Mouse (Mus musculus): ENCODE measurements around the gene Magi2. TPM values are rescaled to one million over a fixed set of nuclear protein-coding genes. Genes with fewer than 3 reads are reported as not detected.
A peak's percentile ranks its signal among the peaks of the same experiment; 100 is the strongest.

Gene Magi2
- polyA plus RNA-seq, 1 experiment from 2014 or later = 6.1 TPM

- H3K27ac ChIP-seq (ENCODE audit: low read depth, low read length) = no peak overlapping the region
Measured at GRCm38 (mm10) chr5:19906636-19907035, 679.8 kb downstream of the Magi2 start.

DNA sequence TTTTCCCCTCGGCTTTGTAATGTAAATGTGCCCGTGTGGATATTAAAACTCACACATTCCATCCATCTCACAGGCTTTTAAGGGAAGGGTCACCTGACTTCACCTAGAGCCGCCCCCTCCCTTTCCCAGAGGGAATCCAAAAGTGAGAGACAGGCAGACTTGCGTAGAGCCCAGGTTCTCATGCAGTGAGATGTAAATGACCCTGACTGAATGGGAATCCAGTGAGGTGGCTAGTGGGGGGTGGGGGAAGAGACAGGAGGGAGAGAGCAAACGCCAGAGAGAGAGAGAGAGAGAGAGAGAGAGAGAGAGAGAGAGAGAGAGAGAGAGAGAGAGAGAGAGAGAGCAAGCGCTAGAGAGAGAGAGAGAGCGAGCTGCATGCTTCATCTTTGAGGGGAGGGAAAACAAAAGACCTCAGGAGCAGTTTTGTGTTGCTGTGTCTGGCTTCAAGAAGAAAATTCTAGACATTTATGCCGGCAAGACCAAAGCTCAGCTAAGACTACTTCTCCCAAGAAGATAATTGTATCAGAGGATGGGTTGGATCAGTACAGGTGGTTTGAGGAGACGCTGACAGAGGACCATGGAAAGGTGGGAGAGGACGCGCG is 680.6 kb downstream of the Magi2 start:
- Histone ChIP-seq H3K9me3 (ENCODE audit: control insufficient read depth, low read length) (no peaks in the 10 kb centered on the region), H3K9ac (ENCODE audit: low read length) (peak overlapping the region; percentile 58), H3K4me1 (ENCODE audit: control insufficient read depth, insufficient read depth, low read length) (no peaks in the 10 kb centered on the region), H3K4me2 (ENCODE audit: low read depth) (peak overlapping the region; percentile 54), H3K4me3 (ENCODE audit: low read depth, low read length) (peak overlapping the region; percentile 44), H3K27ac (ENCODE audit: low read depth, low read length) (no peak overlapping the region), H3K27me3 (ENCODE audit: control insufficient read depth, insufficient read depth, low read length) (no peaks in the 10 kb centered on the region), H3K36me3 (ENCODE audit: control insufficient read depth, insufficient read depth, low read length) (no peaks in the 10 kb centered on the region)
- ATAC-seq (ENCODE audit: insufficient read depth, low FRiP score, low TSS enrichment) (peak; percentile 58), DNase-seq (ENCODE audit: low spot score) (peak; percentile 24)
- 3% methylated on average over 12 of the region's 12 CpGs for WGBS

More at GRCm38 (mm10) chr5:19906636-19907035, 679.8 kb downstream of the Magi2 start:
- no peaks in the 10 kb centered on the region for H3K27me3 ChIP-seq (ENCODE audit: control insufficient read depth, insufficient read depth, low read length)
- no peak overlapping the region for H3K4me2 ChIP-seq (ENCODE audit: low read depth)
- DNase-seq (ENCODE audit: low spot score) (no peak), ATAC-seq (ENCODE audit: insufficient read depth, low FRiP score, low TSS enrichment) (no peak)
- H3K4me1 ChIP-seq (ENCODE audit: control insufficient read depth, insufficient read depth, low read length) = no peaks in the 10 kb centered on the region
- H3K36me3 ChIP-seq (ENCODE audit: control insufficient read depth, insufficient read depth, low read length) = no peaks in the 10 kb centered on the region
- H3K4me3 ChIP-seq (ENCODE audit: low read depth, low read length) = no peak overlapping the region
- WGBS = 82% methylated on average over 4 of the region's 4 CpGs
- no peaks in the 10 kb centered on the region for H3K9me3 ChIP-seq (ENCODE audit: control insufficient read depth, low read length)
- H3K9ac ChIP-seq (ENCODE audit: low read length) = no peak overlapping the region

GRCm38 (mm10) chr5:19907983-19908705 is 681.3 kb downstream of the Magi2 start:
- H3K27ac ChIP-seq (ENCODE audit: low read depth, low read length) = no peak overlapping the region
- no peaks in the 10 kb centered on the region for H3K9me3 ChIP-seq (ENCODE audit: control insufficient read depth, low read length)
- H3K9ac ChIP-seq (ENCODE audit: low read length) = peak overlapping the region; percentile 58
- H3K4me1 ChIP-seq (ENCODE audit: control insufficient read depth, insufficient read depth, low read length) = no peaks in the 10 kb centered on the region
- no peaks in the 10 kb centered on the region for H3K36me3 ChIP-seq (ENCODE audit: control insufficient read depth, insufficient read depth, low read length)
- peak; percentile 51 for DNase-seq (ENCODE audit: low spot score)
- H3K4me2 ChIP-seq (ENCODE audit: low read depth) = peak overlapping the region; percentile 54
- WGBS = 6% methylated on average over 16 of the region's 16 CpGs
- peak overlapping the region; percentile 44 for H3K4me3 ChIP-seq (ENCODE audit: low read depth, low read length)
- no peaks in the 10 kb centered on the region for H3K27me3 ChIP-seq (ENCODE audit: control insufficient read depth, insufficient read depth, low read length)
- peak; percentile 51 for ATAC-seq (ENCODE audit: insufficient read depth, low FRiP score, low TSS enrichment)

DNA sequence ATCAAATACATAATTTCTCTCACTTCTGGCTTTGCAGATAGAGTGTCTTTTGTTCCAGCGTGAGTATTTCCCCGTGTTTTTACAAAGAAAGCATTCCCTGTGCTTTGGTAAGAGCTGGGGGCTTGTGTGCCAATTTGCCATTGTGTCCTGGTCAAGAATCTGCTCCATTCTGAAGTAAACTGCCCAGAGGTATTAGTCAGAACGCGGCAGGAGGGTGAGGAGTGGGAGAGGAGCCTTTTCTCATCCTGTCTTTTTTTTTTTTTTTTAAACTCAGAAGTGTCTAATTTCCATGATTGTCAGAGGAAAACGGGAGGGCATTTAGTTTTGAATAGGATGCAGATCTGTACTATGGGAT is 681.8 kb downstream of the Magi2 start:
- no peaks in the 10 kb centered on the region for H3K9me3 ChIP-seq (ENCODE audit: control insufficient read depth, low read length)
- under 1% methylated on average over 5 of the region's 5 CpGs for WGBS
- H3K9ac ChIP-seq (ENCODE audit: low read length) = peak overlapping the region; percentile 58
- no peaks in the 10 kb centered on the region for H3K27me3 ChIP-seq (ENCODE audit: control insufficient read depth, insufficient read depth, low read length)
- H3K4me3 ChIP-seq (ENCODE audit: low read depth, low read length) = peak overlapping the region; percentile 44
- no peak overlapping the region for H3K27ac ChIP-seq (ENCODE audit: low read depth, low read length)
- H3K4me2 ChIP-seq (ENCODE audit: low read depth) = peak overlapping the region; percentile 54
- no peaks in the 10 kb centered on the region for H3K36me3 ChIP-seq (ENCODE audit: control insufficient read depth, insufficient read depth, low read length)
- H3K4me1 ChIP-seq (ENCODE audit: control insufficient read depth, insufficient read depth, low read length) = no peaks in the 10 kb centered on the region
- DNase-seq (ENCODE audit: low spot score) (peak; percentile 12), ATAC-seq (ENCODE audit: insufficient read depth, low FRiP score, low TSS enrichment) (no peak)

GRCm38 (mm10) chr5:19909071-19909470 is 682.2 kb downstream of the Magi2 start:
- Histone ChIP-seq H3K27ac (ENCODE audit: low read depth, low read length) (no peak overlapping the region), H3K9me3 (ENCODE audit: control insufficient read depth, low read length) (no peaks in the 10 kb centered on the region), H3K4me3 (ENCODE audit: low read depth, low read length) (peak overlapping the region; percentile 44), H3K4me1 (ENCODE audit: control insufficient read depth, insufficient read depth, low read length) (no peaks in the 10 kb centered on the region), H3K36me3 (ENCODE audit: control insufficient read depth, insufficient read depth, low read length) (no peaks in the 10 kb centered on the region), H3K27me3 (ENCODE audit: control insufficient read depth, insufficient read depth, low read length) (no peaks in the 10 kb centered on the region), H3K9ac (ENCODE audit: low read length) (peak overlapping the region; percentile 58), H3K4me2 (ENCODE audit: low read depth) (peak overlapping the region; percentile 54)
- peak; percentile 40 for DNase-seq (ENCODE audit: low spot score)
- ATAC-seq (ENCODE audit: insufficient read depth, low FRiP score, low TSS enrichment) = no peak
- 3% methylated on average over 11 of the region's 11 CpGs for WGBS

DNA sequence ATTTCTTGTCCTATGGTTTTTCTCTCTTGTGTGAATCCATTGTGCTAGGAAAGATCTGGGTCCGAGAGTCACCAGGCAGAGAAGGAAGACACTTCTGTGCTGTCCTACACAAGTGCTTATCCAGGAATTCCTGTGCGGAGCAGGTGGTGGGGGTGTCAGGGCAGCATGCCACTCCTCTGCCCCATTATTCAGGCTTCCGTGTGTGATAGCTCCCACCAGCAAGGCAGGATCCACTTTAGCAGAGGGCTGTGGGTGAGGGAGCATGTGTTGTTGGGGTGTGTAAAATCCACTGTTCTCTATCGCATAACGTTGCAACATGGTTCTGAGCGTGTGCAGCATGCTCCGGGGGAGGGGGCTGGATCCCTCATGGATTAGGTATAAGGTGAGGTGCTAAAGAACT is 682.8 kb downstream of the Magi2 start:
- Histone ChIP-seq H3K4me1 (ENCODE audit: control insufficient read depth, insufficient read depth, low read length) (no peaks in the 10 kb centered on the region), H3K9ac (ENCODE audit: low read length) (no peak overlapping the region), H3K27me3 (ENCODE audit: control insufficient read depth, insufficient read depth, low read length) (no peaks in the 10 kb centered on the region), H3K36me3 (ENCODE audit: control insufficient read depth, insufficient read depth, low read length) (no peaks in the 10 kb centered on the region), H3K27ac (ENCODE audit: low read depth, low read length) (no peak overlapping the region), H3K4me3 (ENCODE audit: low read depth, low read length) (peak overlapping the region; percentile 44), H3K4me2 (ENCODE audit: low read depth) (peak overlapping the region; percentile 54), H3K9me3 (ENCODE audit: control insufficient read depth, low read length) (no peaks in the 10 kb centered on the region)
- WGBS = 78% methylated on average over 7 of the region's 7 CpGs
- ATAC-seq (ENCODE audit: insufficient read depth, low FRiP score, low TSS enrichment) (no peak), DNase-seq (ENCODE audit: low spot score) (no peak)

- Histone ChIP-seq H3K9ac (ENCODE audit: low read length) (no peak overlapping the region), H3K9me3 (ENCODE audit: control insufficient read depth, low read length) (no peaks in the 10 kb centered on the region), H3K36me3 (ENCODE audit: control insufficient read depth, insufficient read depth, low read length) (no peaks in the 10 kb centered on the region), H3K4me3 (ENCODE audit: low read depth, low read length) (no peak overlapping the region), H3K4me2 (ENCODE audit: low read depth) (no peak overlapping the region), H3K27ac (ENCODE audit: low read depth, low read length) (no peak overlapping the region), H3K4me1 (ENCODE audit: control insufficient read depth, insufficient read depth, low read length) (no peaks in the 10 kb centered on the region), H3K27me3 (ENCODE audit: control insufficient read depth, insufficient read depth, low read length) (no peaks in the 10 kb centered on the region)
- 91% methylated on average over 3 of the region's 3 CpGs for WGBS
- DNase-seq (ENCODE audit: low spot score) (no peak), ATAC-seq (ENCODE audit: insufficient read depth, low FRiP score, low TSS enrichment) (no peak)
Measured at GRCm38 (mm10) chr5:19932102-19932501, 705.3 kb downstream of the Magi2 start.

GRCm38 (mm10) chr5:19933190-19933589 is 706.4 kb downstream of the Magi2 start:
- ATAC-seq (ENCODE audit: insufficient read depth, low FRiP score, low TSS enrichment) (no peak), DNase-seq (ENCODE audit: low spot score) (no peak)
- Histone ChIP-seq H3K36me3 (ENCODE audit: control insufficient read depth, insufficient read depth, low read length) (no peaks in the 10 kb centered on the region), H3K9ac (ENCODE audit: low read length) (no peak overlapping the region), H3K27me3 (ENCODE audit: control insufficient read depth, insufficient read depth, low read length) (no peaks in the 10 kb centered on the region), H3K4me1 (ENCODE audit: control insufficient read depth, insufficient read depth, low read length) (no peaks in the 10 kb centered on the region), H3K4me3 (ENCODE audit: low read depth, low read length) (no peak overlapping the region), H3K4me2 (ENCODE audit: low read depth) (no peak overlapping the region), H3K9me3 (ENCODE audit: control insufficient read depth, low read length) (no peaks in the 10 kb centered on the region), H3K27ac (ENCODE audit: low read depth, low read length) (no peak overlapping the region)
- WGBS = 74% methylated on average over 2 of the region's 2 CpGs

DNA sequence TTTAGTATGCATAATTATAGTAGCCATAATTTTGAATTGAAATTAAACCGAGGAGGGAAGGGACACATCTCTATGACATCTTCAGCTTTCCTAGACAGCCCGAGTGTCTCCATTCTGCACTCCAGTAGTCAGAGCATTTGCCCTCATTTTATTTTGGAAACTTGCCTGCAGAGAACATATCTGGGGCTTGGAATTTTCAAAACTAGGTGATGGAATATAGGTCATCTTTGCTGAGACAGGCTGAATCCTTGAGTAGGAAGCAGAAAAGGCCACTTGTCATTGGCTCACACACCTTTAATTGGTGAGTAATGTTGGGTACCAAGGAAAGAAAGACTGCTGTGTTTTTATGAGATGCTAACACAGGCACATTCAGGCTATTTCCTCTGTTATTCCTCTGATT is 724.3 kb downstream of the Magi2 start:
- Histone ChIP-seq H3K4me1 (ENCODE audit: control insufficient read depth, insufficient read depth, low read length) (no peaks in the 10 kb centered on the region), H3K4me3 (ENCODE audit: low read depth, low read length) (no peak overlapping the region), H3K27ac (ENCODE audit: low read depth, low read length) (no peak overlapping the region), H3K36me3 (ENCODE audit: control insufficient read depth, insufficient read depth, low read length) (no peaks in the 10 kb centered on the region), H3K4me2 (ENCODE audit: low read depth) (no peak overlapping the region), H3K27me3 (ENCODE audit: control insufficient read depth, insufficient read depth, low read length) (no peaks in the 10 kb centered on the region), H3K9me3 (ENCODE audit: control insufficient read depth, low read length) (no peaks in the 10 kb centered on the region), H3K9ac (ENCODE audit: low read length) (no peak overlapping the region)
- DNase-seq (ENCODE audit: low spot score) (no peak), ATAC-seq (ENCODE audit: insufficient read depth, low FRiP score, low TSS enrichment) (no peak)
- 83% methylated on average over 2 of the region's 2 CpGs for WGBS
